Mouse (Mus musculus): ENCODE measurements at regions not wholly inside any gene's neighbourhood (a gene's known extent, or its start where the extent isn't known, plus 50 kb on each side); places are given as distances from the start of the nearest gene placed in this dataset.
A peak's percentile ranks its signal among the peaks of the same experiment; 100 is the strongest.

- Histone ChIP-seq H3K36me3 (ENCODE audit: insufficient read depth, low read length) (no peaks in the 10 kb centered on the region; the same call in 1 of the 2 replicates), H3K4me1 (replicated peaks; ENCODE audit: insufficient read depth, low read length) (no peaks in the 10 kb centered on the region), H3K27ac (no peak overlapping the region), H3K9me3 (replicated peaks; ENCODE audit: low read length) (no peaks in the 10 kb centered on the region), H3K9ac (ENCODE audit: low read depth, low read length) (no peak overlapping the region), H3K4me2 (ENCODE audit: low read length) (no peak overlapping the region), H3K4me3 (replicated peaks; ENCODE audit: low read depth, low read length) (no peak overlapping the region), H3K27me3 (ENCODE audit: insufficient read depth, low read length) (no peaks in the 10 kb centered on the region)
- DNase-seq (ENCODE audit: low spot score) (peak; percentile 2), ATAC-seq (replicated peaks; ENCODE audit: low FRiP score, low read depth) (no peak)
- WGBS = 57% methylated on average over 5 of the region's 5 CpGs
- TF ChIP-seq CTCF (IDR thresholded peaks at IDR 0.05; ENCODE audit: low read depth) = no peak
Measured at GRCm38 (mm10) chr17:22795213-22795612, 71.7 kb downstream of the Zfp945 start.

GRCm38 (mm10) chr17:22784481-22784880 lies 82.5 kb downstream of the Zfp945 start:
- Histone ChIP-seq H3K9ac (ENCODE audit: low read depth, low read length) (no peak overlapping the region), H3K27me3 (ENCODE audit: insufficient read depth, low read length) (no peaks in the 10 kb centered on the region), H3K4me1 (replicated peaks; ENCODE audit: insufficient read depth, low read length) (no peaks in the 10 kb centered on the region), H3K9me3 (replicated peaks; ENCODE audit: low read length) (peaks cover 10% of the 10 kb centered on the region; the same call in 1 of the 2 replicates), H3K36me3 (ENCODE audit: insufficient read depth, low read length) (no peaks in the 10 kb centered on the region), H3K4me3 (replicated peaks; ENCODE audit: low read depth, low read length) (no peak overlapping the region), H3K4me2 (ENCODE audit: low read length) (no peak overlapping the region), H3K27ac (no peak overlapping the region)
- no peak for TF ChIP-seq CTCF (IDR thresholded peaks at IDR 0.05; ENCODE audit: low read depth)
- DNase-seq (ENCODE audit: low spot score) (no peak), ATAC-seq (replicated peaks; ENCODE audit: low FRiP score, low read depth) (no peak)
- WGBS = 90% methylated on average over 2 of the region's 2 CpGs

- no peaks in the 10 kb centered on the region for H3K36me3 ChIP-seq (ENCODE audit: insufficient read depth, low read length)
- ATAC-seq (replicated peaks; ENCODE audit: low FRiP score, low read depth) (no peak), DNase-seq (ENCODE audit: low spot score) (no peak)
- H3K9ac ChIP-seq (ENCODE audit: low read depth, low read length) = no peak overlapping the region
- H3K4me3 ChIP-seq (replicated peaks; ENCODE audit: low read depth, low read length) = no peak overlapping the region
- no peaks in the 10 kb centered on the region for H3K9me3 ChIP-seq (replicated peaks; ENCODE audit: low read length)
- H3K27ac ChIP-seq = no peak overlapping the region
- no peaks in the 10 kb centered on the region for H3K27me3 ChIP-seq (ENCODE audit: insufficient read depth, low read length)
- no peak overlapping the region for H3K4me2 ChIP-seq (ENCODE audit: low read length)
- H3K4me1 ChIP-seq (replicated peaks; ENCODE audit: insufficient read depth, low read length) = no peaks in the 10 kb centered on the region
- no peak for TF ChIP-seq CTCF (IDR thresholded peaks at IDR 0.05; ENCODE audit: low read depth)
- 58% methylated on average over 7 of the region's 7 CpGs for WGBS
Measured at GRCm38 (mm10) chr17:22745736-22746135, 121.2 kb downstream of the Zfp945 start.

- H3K27me3 ChIP-seq (ENCODE audit: insufficient read depth, low read length) = no peaks in the 10 kb centered on the region
- ATAC-seq (replicated peaks; ENCODE audit: low FRiP score, low read depth) = peak; percentile 88
- peak; percentile 83 for DNase-seq (ENCODE audit: low spot score)
- peak overlapping the region; percentile 66 for H3K4me3 ChIP-seq (replicated peaks; ENCODE audit: low read depth, low read length)
- no peaks in the 10 kb centered on the region for H3K36me3 ChIP-seq (ENCODE audit: insufficient read depth, low read length)
- 0 out of 2 replicates have a peak, but pooled peaks have one; percentile 17 for TF ChIP-seq CTCF (IDR thresholded peaks at IDR 0.05; ENCODE audit: low read depth)
- peak overlapping the region; percentile 69 for H3K27ac ChIP-seq
- WGBS = under 1% methylated on average over 25 of the region's 25 CpGs
- H3K9me3 ChIP-seq (replicated peaks; ENCODE audit: low read length) = no peaks in the 10 kb centered on the region
- peak overlapping the region; percentile 73 for H3K4me2 ChIP-seq (ENCODE audit: low read length)
- H3K9ac ChIP-seq (ENCODE audit: low read depth, low read length) = peak overlapping the region; percentile 67
- no peaks in the 10 kb centered on the region for H3K4me1 ChIP-seq (replicated peaks; ENCODE audit: insufficient read depth, low read length)
Measured at GRCm38 (mm10) chr17:22739581-22740178, 127.3 kb downstream of the Zfp945 start.

GRCm38 (mm10) chr17:22739173-22739572 lies 127.8 kb downstream of the Zfp945 start:
- Histone ChIP-seq H3K27me3 (ENCODE audit: insufficient read depth, low read length) (no peaks in the 10 kb centered on the region), H3K4me2 (ENCODE audit: low read length) (peak overlapping the region; percentile 73), H3K36me3 (ENCODE audit: insufficient read depth, low read length) (no peaks in the 10 kb centered on the region), H3K4me3 (replicated peaks; ENCODE audit: low read depth, low read length) (peak overlapping the region; percentile 66), H3K9me3 (replicated peaks; ENCODE audit: low read length) (0 out of 2 replicates have a peak, but pooled peaks cover 3% of the 10 kb centered on the region), H3K4me1 (replicated peaks; ENCODE audit: insufficient read depth, low read length) (no peaks in the 10 kb centered on the region), H3K9ac (ENCODE audit: low read depth, low read length) (peak overlapping the region; percentile 67), H3K27ac (peak overlapping the region; percentile 69)
- WGBS = 8% methylated on average over 12 of the region's 12 CpGs
- TF ChIP-seq CTCF (IDR thresholded peaks at IDR 0.05; ENCODE audit: low read depth) = no peak
- no peak for DNase-seq (ENCODE audit: low spot score)
- ATAC-seq (replicated peaks; ENCODE audit: low FRiP score, low read depth) = no peak

GRCm38 (mm10) chr17:22736360-22736759 lies 130.6 kb downstream of the Zfp945 start:
- H3K36me3 ChIP-seq (ENCODE audit: insufficient read depth, low read length) = no peaks in the 10 kb centered on the region
- no peak for ATAC-seq (replicated peaks; ENCODE audit: low FRiP score, low read depth)
- no peak for TF ChIP-seq CTCF (IDR thresholded peaks at IDR 0.05; ENCODE audit: low read depth)
- 92% methylated on average over 4 of the region's 4 CpGs for WGBS
- no peaks in the 10 kb centered on the region for H3K4me1 ChIP-seq (replicated peaks; ENCODE audit: insufficient read depth, low read length)
- no peak overlapping the region for H3K4me2 ChIP-seq (ENCODE audit: low read length)
- H3K9me3 ChIP-seq (replicated peaks; ENCODE audit: low read length) = 0 out of 2 replicates have a peak, but pooled peaks cover 4% of the 10 kb centered on the region
- no peaks in the 10 kb centered on the region for H3K27me3 ChIP-seq (ENCODE audit: insufficient read depth, low read length)
- no peak overlapping the region for H3K27ac ChIP-seq
- no peak for DNase-seq (ENCODE audit: low spot score)
- H3K9ac ChIP-seq (ENCODE audit: low read depth, low read length) = no peak overlapping the region
- no peak overlapping the region for H3K4me3 ChIP-seq (replicated peaks; ENCODE audit: low read depth, low read length)
